Mouse (Mus musculus) thymus, adult 2 months (tissue): ENCODE measurements around the gene Cyp2ab1. TPM values are rescaled to one million over a fixed set of nuclear protein-coding genes. Genes with fewer than 3 reads are reported as not detected.

Source experiments
- DNase-seq: peaks from one replicate; pipeline ENCODE4 v3.0.0; 2021
- H3K27ac ChIP-seq: fragments of 200-500 bp; 2 replicates; pipeline ENCODE4 v1.5.1; 2012; ENCODE audit warnings: low read length, control low read depth; ENCODE audit not compliant: control insufficient read depth, insufficient read depth
- H3K27me3 ChIP-seq: fragments of 200-500 bp; 2 replicates; pipeline ENCODE4 v1.6.1; 2012; ENCODE audit warnings: mild to moderate bottlenecking, low read length, moderate library complexity, mixed read lengths; ENCODE audit not compliant: control insufficient read depth, insufficient read depth
- H3K36me3 ChIP-seq: fragments of 200-500 bp; 2 replicates; pipeline ENCODE4 v1.6.1; 2012; ENCODE audit warnings: mild to moderate bottlenecking, low read length, moderate library complexity; ENCODE audit not compliant: control insufficient read depth, insufficient read depth
- H3K4me1 ChIP-seq: fragments of 200-500 bp; replicated peaks from 2 replicates; pipeline ENCODE4 v1.6.1; 2012; ENCODE audit warnings: low read length; ENCODE audit not compliant: control insufficient read depth, insufficient read depth
- H3K4me3 ChIP-seq: fragments of 200-500 bp; 2 replicates; pipeline ENCODE4 v1.5.1; 2012; ENCODE audit warnings: mild to moderate bottlenecking, low read length, control low read depth, moderate library complexity; ENCODE audit not compliant: control insufficient read depth, insufficient read depth
- CTCF ChIP-seq: fragments of 200-500 bp; IDR thresholded peaks from 2 replicates; pipeline ENCODE4 v1.5.1; 2012; ENCODE audit warnings: mild to moderate bottlenecking, control low read depth, low read length, moderate library complexity, borderline replicate concordance; ENCODE audit not compliant: control insufficient read depth, poor library complexity, insufficient read depth; ENCODE audit errors: extremely low read depth
- POLR2A ChIP-seq: fragments of 200-500 bp; IDR thresholded peaks from 2 replicates; pipeline ENCODE4 v1.6.1; 2012; ENCODE audit warnings: mild to moderate bottlenecking, low read length, control low read depth, moderate library complexity; ENCODE audit not compliant: control insufficient read depth, poor library complexity, insufficient read depth; ENCODE audit errors: extremely low read depth
- WGBS: fragments of 180-500 bp; shearing (Covaris S2); methylation state at CpG from one replicate; pipeline ENCODE4 v1.1.7; 2018; 5-methylcytosine and 5-hydroxymethylcytosine counted together
- polyA plus RNA-seq: library from polyadenylated mRNA; depleted of rRNA; stranded (reverse); fragments of >200 nt; gene quantifications from 2 replicates; pipeline ENCODE4 v1.2.3, GENCODE M21; 2012

The Cyp2ab1 gene
- polyA plus RNA-seq, 1 experiment = 0.40 TPM

DNA sequence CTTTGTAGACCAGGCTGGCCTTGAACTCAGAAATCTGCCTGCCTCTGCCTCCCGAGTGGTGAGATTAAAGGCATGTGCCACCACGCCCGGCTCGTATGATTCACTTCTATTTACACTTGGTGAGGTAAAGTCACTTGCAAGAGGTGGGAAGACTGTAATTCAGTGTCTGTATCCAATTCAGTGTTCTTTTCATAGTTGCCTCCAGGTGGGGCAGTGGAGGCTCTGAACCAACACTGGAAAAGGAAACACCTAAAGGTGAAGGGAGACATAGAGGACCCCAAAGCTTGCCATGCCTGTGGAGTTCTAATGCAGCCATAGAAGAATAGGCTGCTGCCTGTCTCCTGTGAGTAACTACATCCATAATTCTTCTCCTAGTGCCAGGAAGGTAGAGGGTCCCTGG, 2.9 kb downstream of the Cyp2ab1 start:
- Histone ChIP-seq H3K36me3 (no peaks in the 10 kb centered on the region), H3K27ac (no peak overlapping the region), H3K27me3 (no peaks in the 10 kb centered on the region), H3K4me3 (no peak overlapping the region), H3K4me1 (no peaks in the 10 kb centered on the region)
- peak; percentile 7 for DNase-seq
- 91% methylated on average over 4 of the region's 4 CpGs for WGBS
- no peak for TF ChIP-seq CTCF
- no peak for TF ChIP-seq POLR2A

GRCm38 (mm10) chr16:20316770-20317169, 8.4 kb downstream of the Cyp2ab1 start:
- TF ChIP-seq POLR2A (no peak), CTCF (no peak)
- no peak overlapping the region for H3K4me3 ChIP-seq
- DNase-seq = no peak

GRCm38 (mm10) chr16:20315266-20315665, 9.9 kb downstream of the Cyp2ab1 start:
- no peaks in the 10 kb centered on the region for H3K27me3 ChIP-seq
- H3K4me1 ChIP-seq = no peaks in the 10 kb centered on the region
- TF ChIP-seq POLR2A (no peak), CTCF (no peak)
- H3K36me3 ChIP-seq = no peaks in the 10 kb centered on the region
- WGBS = 94% methylated on average over 4 of the region's 4 CpGs
- DNase-seq = no peak
- no peak overlapping the region for H3K27ac ChIP-seq
- H3K4me3 ChIP-seq = no peak overlapping the region

More at GRCm38 (mm10) chr16:20316770-20317169, 8.4 kb downstream of the Cyp2ab1 start:
- H3K27me3 ChIP-seq = no peaks in the 10 kb centered on the region
- H3K27ac ChIP-seq = no peak overlapping the region
- no peaks in the 10 kb centered on the region for H3K36me3 ChIP-seq
- H3K4me1 ChIP-seq = no peaks in the 10 kb centered on the region
- WGBS = 93% methylated on average over 6 of the region's 6 CpGs

DNA sequence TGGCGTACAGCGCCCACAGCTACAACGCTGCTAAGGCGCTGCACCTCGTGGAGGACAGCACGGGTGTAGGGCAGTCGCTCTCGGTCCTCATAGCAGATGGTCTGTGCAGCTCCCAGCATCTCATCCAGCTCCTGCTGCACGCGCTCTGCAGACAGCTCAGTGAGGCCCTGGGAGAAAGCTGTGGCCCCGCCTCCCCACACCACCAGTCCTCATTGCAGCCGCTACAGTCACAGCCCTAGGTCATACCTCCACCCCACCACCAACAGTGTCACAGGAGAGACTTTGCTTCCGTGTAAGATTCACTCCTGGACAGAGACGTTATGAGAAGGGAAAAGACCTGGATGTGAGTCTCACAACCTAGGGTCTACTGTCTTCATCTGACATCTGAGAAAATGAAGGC, 12.9 kb downstream of the Cyp2ab1 start:
- 91% methylated on average over 14 of the region's 14 CpGs for WGBS
- H3K4me1 ChIP-seq = no peaks in the 10 kb centered on the region
- no peak for TF ChIP-seq CTCF
- TF ChIP-seq POLR2A = no peak
- DNase-seq = no peak
- no peaks in the 10 kb centered on the region for H3K27me3 ChIP-seq
- no peak overlapping the region for H3K4me3 ChIP-seq
- H3K27ac ChIP-seq = no peak overlapping the region
- no peaks in the 10 kb centered on the region for H3K36me3 ChIP-seq

DNA sequence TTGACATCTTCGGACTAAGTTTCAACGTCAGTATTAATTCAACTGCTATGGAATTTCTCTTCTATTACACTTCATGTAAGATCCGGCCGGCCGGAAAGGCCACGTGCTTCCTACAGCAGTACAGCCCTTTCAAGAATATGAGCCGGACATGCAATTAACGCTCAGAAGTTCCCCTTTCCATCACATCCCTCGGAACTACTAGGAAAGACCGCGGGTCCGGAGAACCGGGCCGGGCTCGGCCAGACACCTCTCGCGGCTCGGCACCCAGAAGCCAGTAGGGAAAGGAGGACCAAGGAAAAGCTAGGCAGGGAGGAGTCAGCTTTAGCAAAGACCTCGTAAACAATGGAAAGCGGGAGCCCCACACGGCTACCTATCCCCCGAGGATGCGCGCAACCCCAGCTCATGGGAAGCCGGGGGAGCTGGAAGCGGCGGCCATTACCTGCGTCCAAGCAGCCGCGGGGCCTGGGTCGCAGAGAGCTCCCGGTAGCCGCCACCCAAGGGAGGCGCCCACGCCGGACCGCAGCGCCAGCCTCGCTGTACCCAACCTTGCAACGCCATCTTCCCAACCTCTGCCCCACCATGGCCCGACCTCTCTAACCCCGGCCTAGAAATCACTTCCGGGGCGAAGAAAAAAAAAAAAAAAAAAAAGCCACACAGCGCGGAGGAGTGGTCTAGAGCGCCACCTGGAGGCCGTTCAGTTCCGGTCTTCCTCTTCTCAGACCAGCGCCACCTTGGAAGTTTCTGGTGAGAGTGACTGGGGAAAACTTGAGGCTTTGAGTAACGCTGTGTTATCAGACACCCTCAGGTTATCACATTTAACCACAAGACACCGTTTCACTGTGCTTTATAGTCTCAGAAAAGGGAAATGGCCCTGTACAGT, 23.2 kb downstream of the Cyp2ab1 start, which contains the start of gene Parl:
Gene Parl, minus strand, starts transcription at position 618 of the 880 bp plus-strand sequence.
- TF ChIP-seq POLR2A = peak; percentile 49; the same call in 1 of the 2 replicates
- TF ChIP-seq CTCF = peak; percentile 84

GRCm38 (mm10) chr16:20300076-20300475, 25.1 kb downstream of the Cyp2ab1 start:
- peaks cover 15% of the 10 kb centered on the region for H3K36me3 ChIP-seq
- no peak for DNase-seq
- H3K4me3 ChIP-seq = no peak overlapping the region
- no peak overlapping the region for H3K27ac ChIP-seq
- no peaks in the 10 kb centered on the region for H3K27me3 ChIP-seq
- 94% methylated on average over 2 of the region's 2 CpGs for WGBS
- TF ChIP-seq CTCF = no peak
- H3K4me1 ChIP-seq = peaks cover 10% of the 10 kb centered on the region

More for the DNA sequence above, 23.2 kb downstream of the Cyp2ab1 start, which contains the start of gene Parl:
- Histone ChIP-seq H3K27ac (no peak within 1 kb of the TSS), H3K27me3 (no peaks in the 10 kb centered on the region), H3K4me1 (peaks cover 10% of the 10 kb centered on the region), H3K36me3 (peaks cover 7% of the 10 kb centered on the region), H3K4me3 (peak within 1 kb of the TSS; percentile 97)
- under 1% methylated on average over 52 of the region's 52 CpGs for WGBS
- DNase-seq = peak; percentile 73
